Mouse (Mus musculus): ENCODE measurements around the gene Hist1h4d. TPM values are rescaled to one million over a fixed set of nuclear protein-coding genes. Genes with fewer than 3 reads are reported as not detected.
A peak's percentile ranks its signal among the peaks of the same experiment; 100 is the strongest.
"Not testable (repeated sequence)": the region's sequence is repeated elsewhere in the genome, so short reads cannot be mapped to it uniquely, and the experiment has no call there.

Hist1h4d gene
- total RNA-seq, 2 experiments from 2014 or later, result 125 to 153 TPM

DNA sequence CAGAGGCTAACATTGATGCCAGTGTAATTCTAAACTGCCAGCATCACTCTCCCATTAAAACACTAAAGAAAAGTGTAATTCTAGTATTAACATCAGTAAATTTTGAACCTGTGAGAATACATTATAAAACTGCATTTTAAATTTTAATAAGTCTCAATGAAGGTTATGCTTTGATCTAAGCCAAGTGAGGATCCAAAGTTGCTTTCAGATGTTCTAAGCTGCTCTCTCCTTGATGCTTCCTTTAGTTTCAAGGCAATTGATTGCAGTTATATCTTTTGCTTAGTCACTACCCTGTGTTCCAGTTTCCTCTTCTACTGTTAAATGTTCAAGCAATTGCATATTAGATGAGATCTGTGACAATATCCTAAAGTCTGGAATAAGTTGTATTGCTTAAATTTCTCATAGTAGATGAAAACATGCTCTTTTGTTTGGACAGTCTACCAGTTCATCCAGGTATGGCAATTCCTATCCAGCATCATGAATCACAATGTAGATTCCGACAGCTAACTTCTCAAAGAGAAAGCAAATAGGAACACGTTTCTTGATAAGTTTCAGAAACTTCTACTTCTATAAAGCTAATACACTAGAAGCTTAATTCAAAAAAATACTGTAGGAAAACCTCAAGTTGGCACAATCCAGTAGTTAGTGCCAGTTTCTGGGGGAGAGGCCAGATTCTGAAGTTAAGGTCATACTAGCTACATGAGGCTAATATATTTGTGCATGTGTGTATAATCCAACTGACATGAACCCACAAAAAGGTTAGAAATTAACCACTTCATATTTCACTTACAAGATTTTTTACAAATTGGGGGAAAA is 9.0 kb upstream of the Hist1h4d start:
- no peak for DNase-seq (ENCODE audit: low spot score in 2 of 2)

DNA sequence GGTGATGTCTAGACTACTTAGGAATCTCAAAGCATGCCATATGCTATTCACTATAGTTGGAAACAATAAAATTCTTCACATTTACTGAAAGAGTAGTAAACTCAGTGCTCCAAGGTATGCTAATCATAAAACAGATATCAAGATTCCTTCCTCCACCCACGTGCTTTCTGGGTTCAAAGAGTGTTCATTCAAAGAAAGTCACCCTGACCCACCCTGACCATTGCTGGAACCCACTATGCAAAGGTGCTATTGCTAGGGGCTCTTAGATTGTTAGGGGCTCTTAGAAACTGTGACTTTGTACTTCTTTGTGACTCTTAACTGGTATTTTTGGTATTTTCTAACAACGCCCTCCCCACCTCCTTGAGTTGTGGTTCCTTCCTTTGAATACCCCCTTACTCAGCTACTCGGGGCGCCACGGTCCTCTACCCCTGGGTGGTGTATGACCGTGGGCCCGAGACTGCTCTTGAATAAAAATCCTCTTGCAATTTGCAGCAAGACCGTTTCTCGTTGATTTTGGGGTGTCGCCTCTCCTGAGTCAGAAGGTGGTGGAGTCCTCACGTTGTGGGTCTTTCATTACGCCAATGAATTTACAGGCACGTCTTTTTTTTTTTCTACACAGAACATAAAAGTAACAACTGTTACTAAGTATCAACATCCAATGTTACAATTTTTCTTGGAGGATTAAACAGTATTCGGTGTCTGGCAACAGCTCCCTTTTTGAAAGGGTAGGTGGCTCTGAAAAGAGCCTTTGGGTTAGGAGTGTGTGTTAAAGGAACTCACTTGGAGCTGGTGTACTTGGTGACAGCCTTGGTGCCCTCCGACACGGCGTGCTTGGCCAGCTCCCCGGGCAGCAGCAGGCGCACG is 8.1 kb upstream of the Hist1h4d start:
- DNase-seq (ENCODE audit: low spot score in 2 of 2), result not testable (repeated sequence)

DNA sequence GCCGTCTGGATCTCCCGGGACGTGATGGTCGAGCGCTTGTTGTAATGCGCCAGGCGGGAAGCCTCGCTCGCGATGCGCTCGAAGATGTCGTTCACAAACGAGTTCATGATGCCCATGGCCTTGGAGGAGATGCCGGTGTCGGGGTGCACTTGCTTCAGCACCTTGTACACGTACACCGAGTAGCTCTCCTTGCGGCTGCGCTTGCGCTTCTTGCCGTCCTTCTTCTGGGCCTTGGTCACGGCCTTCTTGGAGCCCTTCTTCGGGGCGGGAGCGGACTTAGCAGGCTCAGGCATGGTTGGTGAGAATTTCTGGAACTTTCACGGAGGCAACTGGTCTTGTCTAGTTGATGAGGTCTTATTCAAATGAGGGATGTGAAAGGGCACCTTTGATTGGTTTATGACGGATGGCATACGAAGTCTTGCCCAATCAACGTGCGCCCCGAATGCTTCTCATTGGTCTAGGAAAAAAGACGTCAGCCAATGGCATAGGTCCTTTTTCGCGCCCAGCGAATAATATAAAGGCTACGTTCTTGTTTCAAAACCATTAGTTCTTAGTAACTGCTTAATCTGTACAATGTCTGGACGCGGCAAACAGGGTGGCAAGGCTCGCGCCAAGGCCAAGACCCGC is 7.4 kb upstream of the Hist1h4d start, which contains the start of the genes Hist1h2bf and Hist1h2ad:
Gene Hist1h2bf (minus strand): TSS at position 299 of the 627 bp plus-strand sequence.
Gene Hist1h2ad (plus strand): TSS at position 484 of the 627 bp plus-strand sequence.
- peak; percentile 36 to 65 for DNase-seq (ENCODE audit: low spot score in 2 of 2)

DNA sequence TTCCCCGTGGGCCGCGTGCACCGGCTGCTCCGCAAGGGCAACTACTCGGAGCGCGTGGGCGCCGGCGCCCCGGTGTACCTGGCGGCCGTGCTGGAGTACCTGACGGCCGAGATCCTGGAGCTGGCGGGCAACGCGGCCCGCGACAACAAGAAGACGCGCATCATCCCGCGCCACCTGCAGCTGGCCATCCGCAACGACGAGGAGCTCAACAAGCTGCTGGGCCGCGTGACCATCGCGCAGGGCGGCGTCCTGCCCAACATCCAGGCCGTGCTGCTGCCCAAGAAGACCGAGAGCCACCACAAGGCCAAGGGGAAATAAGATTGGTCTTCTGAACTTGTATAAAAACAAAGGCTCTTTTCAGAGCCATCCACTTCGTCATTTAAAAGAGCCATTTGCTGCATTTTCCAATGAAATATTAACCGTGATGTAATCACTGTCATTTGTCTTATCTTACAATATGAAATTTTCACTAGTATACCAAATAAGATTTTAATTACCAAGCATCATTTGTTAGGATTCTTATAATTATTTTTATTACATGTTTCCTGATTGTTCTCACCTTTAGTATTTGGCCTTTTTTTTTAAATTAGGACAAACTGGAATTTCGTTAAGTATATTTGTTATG is 6.7 kb upstream of the Hist1h4d start:
- DNase-seq (ENCODE audit: low spot score in 2 of 2), result not testable (repeated sequence)

DNA sequence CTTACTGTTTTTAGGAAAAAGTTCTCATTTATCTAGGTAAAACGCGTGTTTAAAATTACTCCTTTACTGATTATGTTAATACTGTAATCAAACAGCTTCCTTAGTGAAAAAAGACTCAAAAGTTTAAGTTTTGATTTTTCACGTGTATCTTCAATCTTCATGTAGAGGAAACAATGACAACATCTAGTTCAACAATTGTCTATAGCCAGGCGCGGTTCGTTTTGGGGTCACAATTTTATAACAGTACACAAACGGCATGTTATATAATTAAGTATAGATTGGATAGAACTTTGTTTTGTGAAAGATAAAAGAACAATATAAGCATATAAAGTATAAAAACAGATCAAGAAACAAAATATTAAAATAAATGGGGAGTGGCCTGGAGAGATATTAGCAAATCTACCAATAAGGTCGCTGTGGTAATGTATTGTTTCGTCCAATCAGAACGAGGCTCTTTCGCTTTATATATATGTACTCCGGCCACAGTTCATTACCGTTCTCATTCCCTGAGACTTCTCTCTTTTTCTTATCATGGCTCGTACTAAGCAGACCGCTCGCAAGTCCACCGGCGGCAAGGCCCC is 6.0 kb upstream of the Hist1h4d start, which contains the start of gene Hist1h3d:
Gene Hist1h3d (plus strand): TSS at position 493 of the 581 bp plus-strand sequence.
- no peak for DNase-seq (ENCODE audit: low spot score in 2 of 2)

DNA sequence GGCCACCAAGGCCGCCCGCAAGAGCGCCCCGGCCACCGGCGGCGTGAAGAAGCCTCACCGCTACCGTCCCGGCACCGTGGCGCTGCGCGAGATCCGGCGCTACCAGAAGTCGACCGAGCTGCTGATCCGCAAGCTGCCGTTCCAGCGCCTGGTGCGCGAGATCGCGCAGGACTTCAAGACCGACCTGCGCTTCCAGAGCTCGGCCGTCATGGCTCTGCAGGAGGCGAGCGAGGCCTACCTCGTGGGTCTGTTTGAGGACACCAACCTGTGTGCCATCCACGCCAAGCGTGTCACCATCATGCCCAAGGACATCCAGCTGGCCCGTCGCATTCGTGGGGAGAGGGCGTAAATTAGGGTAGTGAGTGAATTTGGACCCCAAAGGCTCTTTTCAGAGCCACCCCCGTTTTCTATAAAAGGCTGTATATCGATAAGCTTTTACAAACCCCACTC is 5.5 kb upstream of the Hist1h4d start:
- DNase-seq (ENCODE audit: low spot score in 2 of 2), result not testable (repeated sequence)

DNA sequence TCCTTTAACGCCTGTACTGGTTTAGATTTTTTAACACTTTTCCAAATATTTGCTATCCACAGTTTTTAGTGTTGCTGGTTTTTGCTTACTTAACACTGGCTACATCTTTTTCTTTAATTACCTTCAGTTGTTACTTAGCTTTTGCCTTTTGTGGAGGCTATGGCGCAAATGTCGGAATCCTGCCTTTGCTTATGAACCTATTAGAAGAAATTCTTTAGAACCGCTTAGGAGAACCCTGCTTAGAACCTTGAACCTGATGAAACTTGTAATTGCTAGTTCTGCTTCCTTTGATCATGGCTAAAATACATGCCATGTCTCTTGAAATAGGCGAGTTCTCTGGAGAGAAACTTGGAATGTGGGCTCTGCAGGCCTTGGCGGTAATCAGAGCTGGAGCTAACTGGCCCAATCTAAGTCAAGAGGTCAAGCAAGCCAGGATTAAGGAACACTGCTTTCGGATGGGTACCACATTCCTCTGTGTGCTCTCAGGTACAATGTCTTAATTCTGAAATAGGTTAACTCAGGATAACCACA is 5.0 kb upstream of the Hist1h4d start:
- DNase-seq (ENCODE audit: low spot score in 2 of 2), result no peak

DNA sequence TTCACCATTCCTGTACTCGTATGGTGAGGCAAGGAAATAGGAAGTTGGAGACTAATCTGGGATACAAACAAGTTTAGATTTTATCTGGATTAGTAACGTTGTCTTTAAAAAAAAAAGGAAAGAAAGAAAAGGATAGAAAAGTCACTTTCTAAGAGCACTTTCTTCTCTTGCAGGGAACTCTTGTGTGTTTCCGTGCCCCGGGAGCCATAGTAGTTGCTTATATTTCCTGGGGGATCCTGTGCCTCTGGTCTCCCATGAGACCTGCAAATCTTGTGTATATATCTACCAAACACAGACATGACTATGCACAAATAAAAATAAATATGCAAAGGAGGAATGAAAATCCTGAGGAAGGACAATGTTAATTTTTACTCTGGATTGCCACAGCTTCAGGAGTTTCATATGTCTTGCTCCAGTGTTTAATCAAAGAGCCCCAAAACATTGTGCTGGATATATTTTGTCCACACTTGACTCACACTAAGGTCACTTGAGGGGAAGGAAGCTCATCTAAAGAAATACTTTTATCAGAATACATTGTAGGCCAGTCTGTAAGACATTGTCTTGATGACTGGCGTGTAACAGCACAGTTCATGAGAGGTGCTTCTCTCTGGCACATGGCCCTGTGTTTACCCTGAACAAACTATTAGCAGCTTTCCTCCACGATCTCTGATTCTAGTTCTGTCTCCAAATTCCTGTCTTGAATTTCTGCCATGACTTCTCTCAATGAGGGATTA is 4.3 kb upstream of the Hist1h4d start:
- DNase-seq (ENCODE audit: low spot score in 2 of 2), result no peak

DNA sequence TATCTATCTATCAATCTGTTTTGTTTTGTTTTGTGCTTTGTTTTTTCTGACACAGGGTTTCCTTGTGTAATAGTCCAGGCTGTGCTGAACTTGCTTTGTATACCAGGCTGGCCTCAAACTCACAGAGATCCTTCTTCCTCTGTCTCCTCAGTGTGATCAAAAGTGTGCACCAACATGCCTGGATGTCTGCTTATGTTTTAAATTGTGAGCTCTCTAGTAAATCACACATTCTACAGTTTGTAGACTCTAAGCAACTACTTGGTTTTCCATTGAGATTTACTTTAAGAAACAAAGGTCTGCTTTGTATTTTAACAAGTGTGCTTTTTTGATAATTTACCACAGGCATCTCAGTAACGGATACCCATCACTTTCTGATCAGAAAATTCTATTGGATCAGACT is 3.6 kb upstream of the Hist1h4d start:
- DNase-seq (ENCODE audit: low spot score in 2 of 2), result no peak

DNA sequence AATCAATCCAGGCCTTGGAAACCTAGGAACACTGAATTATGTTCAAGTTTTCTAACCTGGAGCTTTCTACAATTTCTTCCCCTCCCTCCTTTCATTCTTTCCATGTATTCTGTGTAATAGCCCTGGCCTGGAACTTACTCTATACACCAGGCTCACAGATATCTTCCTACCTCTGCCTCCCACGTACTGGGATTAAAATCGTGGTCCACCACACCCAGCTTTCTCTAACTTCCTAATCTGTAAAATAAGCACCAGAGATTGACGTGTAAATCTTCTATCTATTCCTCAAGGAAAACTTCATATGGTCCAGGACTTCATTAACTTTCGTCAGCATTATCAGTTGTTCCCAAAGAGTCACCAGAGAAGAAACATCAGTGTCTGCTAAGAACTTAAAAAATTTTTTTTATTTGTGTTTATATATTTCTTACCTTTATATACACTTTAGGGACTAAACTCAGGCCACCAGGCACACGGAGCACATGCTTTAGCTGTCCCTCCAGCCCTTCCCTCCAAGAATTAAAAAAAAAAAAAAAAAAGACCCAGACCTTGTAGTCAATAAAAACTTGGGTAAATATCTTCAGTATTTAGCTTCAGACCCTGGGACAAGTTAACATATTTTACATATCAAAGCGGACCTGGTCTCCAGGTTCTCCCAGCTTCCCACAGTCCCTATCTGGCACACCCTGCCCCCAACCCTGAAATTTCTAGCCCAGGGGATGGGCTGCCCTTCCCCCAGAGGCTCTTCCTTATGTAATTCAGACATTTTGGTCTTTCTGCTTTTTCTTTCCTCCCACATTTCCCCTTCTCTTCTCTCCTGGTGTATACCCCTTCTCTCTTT is 1.0 kb downstream of the Hist1h4d start:
- no peak for DNase-seq (ENCODE audit: low spot score in 2 of 2)

DNA sequence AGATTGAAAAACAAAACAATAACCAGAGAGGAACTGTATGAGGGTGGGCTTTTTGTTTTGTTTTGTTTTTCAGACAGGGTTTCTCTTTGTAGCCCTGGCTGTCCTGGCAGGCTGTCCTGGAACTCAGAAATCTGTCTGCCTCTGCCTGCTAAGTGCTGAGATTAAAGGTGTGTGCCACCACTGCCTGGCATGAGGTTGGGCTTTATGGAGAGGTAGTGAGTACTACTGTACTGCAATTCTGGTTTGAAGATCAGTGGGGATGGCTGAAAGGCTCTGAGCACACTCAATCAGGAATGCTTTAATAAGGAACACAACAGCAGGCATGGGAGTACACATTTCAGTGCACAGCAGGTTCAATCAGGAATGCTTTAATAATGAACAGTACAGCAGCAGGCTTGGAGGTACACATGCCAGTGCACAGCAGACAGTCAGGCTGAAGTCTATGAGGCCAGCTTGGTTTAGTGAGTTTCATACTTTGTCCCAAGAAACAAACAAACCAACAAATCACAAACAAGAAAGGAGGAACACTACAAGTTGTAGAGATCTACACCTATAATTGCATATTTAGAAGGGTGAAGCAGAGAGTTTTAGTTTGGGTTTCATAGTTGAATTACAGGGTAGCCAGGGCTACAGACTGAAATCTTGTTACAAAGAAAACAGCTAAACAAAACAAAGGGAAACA is 2.1 kb downstream of the Hist1h4d start:
- DNase-seq (ENCODE audit: low spot score in 2 of 2), result no peak

DNA sequence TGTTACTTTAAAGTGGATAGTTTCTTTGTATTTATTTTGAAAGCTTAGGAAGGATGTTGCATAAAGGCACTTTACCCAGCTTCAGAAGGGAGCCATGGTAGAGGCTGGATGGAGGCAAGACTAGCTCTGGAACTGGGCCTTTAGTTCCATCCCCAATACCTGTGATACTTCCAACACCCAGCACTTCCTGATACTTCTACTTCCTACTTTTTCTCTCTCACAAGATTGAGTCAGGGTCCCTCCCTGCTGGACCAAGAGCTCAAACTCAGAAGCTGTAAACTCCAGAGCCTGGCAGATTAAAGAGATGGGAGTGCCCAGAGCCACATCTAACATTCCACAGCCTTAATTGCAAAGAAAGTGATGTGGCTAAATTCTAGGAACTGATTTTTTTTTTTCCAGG is 2.9 kb downstream of the Hist1h4d start:
- DNase-seq (ENCODE audit: low spot score in 2 of 2), result no peak

DNA sequence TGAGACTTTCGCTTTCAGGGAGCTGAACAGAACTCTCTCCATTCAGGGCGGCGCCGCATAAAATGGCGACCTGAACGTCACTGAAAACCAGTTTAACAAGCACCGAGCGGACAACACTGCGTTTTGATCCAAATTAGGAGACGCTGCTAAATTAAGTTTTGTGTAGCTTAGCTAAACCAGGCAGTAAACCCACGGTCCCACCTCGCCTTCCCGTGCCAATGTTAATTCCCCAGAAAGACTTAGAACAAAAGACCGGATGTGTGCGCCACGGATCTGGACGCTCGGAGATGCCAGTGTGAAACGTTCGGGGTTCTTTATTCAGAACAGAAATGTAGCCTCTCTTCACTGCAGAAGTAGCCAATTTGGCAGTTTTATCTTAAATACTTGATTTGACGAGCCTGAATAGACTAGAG is 3.6 kb downstream of the Hist1h4d start:
- DNase-seq (ENCODE audit: low spot score in 2 of 2), result peak; percentile 53 to 54

DNA sequence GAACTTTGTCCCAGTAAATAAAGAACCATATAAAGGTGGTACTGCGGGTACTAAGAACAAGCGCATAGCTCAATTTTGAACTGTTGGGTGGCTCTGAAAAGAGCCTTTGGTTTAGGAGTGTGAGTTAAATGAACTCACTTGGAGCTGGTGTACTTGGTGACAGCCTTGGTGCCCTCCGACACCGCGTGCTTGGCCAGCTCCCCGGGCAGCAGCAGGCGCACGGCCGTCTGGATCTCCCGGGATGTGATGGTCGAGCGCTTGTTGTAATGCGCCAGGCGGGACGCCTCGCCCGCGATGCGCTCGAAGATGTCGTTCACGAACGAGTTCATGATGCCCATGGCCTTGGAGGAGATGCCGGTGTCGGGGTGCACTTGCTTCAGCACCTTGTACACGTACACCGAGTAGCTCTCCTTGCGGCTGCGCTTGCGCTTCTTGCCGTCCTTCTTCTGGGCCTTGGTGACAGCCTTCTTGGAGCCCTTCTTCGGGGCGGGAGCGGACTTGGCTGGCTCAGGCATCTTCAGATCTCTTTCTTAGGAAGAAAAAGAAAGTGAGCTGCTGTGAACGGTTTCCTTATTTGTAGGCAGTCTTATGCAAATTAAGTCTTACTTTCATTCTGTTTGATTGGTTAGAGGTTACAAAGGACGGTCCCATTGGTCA is 4.2 kb downstream of the Hist1h4d start:
- DNase-seq (ENCODE audit: low spot score in 2 of 2), result peak; percentile 52 to 59

DNA sequence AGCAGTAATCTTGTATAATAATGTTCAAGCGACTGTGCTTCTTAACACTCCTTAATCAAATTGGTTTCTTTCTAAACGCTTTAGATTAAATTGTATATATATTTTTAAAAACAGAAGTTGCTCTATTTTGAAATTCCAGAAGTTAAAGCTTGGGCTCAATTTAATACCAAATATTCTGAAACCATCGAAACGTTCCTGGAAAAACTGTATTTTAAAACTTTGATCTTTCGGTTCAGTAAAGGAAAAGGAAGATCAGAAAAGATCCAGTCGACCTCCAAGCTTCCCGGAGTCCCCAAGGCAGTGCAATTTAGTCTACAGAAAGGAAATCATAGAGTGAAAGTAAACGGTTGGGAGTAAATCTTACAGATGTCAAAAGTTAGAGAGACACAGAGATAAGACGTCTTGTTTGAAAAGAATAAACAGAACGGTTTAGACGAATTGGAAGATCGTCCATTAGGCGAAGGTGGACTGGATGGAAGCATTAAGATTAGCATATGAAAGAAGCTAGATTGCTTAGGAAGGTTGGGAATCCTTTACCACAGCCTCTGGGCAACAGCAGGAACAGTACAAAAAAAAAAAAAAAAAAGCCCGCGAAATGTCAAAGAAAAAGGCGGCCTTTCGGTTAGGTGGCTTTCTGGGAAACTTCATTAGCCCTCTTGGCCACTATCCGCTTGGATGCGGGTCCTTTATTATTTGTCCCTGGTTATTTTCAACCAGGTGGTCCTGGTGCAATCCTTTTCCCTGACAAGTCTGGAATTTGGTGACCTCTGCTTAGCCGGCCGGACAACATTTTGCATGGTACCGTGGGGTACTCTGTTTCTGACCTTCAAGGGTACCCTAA is 4.9 kb downstream of the Hist1h4d start:
- no peak for DNase-seq (ENCODE audit: low spot score in 2 of 2)

DNA sequence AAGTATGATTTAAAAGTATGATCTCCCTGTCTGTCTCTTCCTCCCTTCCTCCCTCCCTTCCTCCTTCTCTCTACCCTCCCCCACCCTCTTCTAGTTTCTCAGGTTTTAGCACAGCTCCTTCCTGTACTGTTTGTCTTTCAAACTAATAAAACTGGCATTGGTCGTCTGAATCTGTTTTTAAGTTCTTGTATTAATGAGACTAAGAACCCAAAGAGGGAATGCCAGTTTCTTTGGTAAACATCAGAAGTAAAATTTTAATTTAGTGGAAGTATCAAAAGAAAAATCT is 5.5 kb downstream of the Hist1h4d start:
- no peak for DNase-seq (ENCODE audit: low spot score in 2 of 2)

DNA sequence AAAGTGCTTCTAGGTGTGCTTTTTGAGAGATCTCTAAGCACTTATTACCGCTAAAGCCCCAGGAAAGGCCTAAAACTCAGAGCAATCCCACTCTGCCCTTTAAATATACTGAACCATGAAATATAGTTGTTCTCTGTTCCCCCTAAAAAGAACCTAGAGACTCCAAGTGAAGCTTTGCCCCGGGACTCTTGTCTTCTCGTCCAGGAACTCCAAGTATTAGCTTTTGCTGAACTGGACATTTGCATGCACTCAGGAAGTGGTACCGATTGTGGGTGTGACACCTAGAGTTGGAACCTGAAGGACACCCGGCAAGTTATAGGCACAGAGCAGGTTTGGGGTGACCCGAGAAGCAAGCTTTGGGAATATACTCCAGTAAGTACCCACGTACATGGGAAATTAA is 9.8 kb downstream of the Hist1h4d start:
- no peak for DNase-seq (ENCODE audit: low spot score in 2 of 2)
